Mouse (Mus musculus): Measurements from ENCODE around the gene Exosc2. TPM values are rescaled to one million over a fixed set of nuclear protein-coding genes. Genes with fewer than 3 reads are reported as not detected.

Gene Exosc2
- polyA plus RNA-seq (2017; shearing (Covaris generic)) = 10 to 100 TPM; 24.0 to 42.6 TPM

GRCm38 (mm10) chr2:31670551-31671035 lies at the start of gene Exosc2:
Exosc2 (plus strand) TSS chr2:31670715.

GRCm38 (mm10) chr2:31639901-31640608 lies 30.5 kb upstream of the Exosc2 start, which contains the start of gene Prdm12:
Prdm12 (plus strand) TSS chr2:31640037.

DNA sequence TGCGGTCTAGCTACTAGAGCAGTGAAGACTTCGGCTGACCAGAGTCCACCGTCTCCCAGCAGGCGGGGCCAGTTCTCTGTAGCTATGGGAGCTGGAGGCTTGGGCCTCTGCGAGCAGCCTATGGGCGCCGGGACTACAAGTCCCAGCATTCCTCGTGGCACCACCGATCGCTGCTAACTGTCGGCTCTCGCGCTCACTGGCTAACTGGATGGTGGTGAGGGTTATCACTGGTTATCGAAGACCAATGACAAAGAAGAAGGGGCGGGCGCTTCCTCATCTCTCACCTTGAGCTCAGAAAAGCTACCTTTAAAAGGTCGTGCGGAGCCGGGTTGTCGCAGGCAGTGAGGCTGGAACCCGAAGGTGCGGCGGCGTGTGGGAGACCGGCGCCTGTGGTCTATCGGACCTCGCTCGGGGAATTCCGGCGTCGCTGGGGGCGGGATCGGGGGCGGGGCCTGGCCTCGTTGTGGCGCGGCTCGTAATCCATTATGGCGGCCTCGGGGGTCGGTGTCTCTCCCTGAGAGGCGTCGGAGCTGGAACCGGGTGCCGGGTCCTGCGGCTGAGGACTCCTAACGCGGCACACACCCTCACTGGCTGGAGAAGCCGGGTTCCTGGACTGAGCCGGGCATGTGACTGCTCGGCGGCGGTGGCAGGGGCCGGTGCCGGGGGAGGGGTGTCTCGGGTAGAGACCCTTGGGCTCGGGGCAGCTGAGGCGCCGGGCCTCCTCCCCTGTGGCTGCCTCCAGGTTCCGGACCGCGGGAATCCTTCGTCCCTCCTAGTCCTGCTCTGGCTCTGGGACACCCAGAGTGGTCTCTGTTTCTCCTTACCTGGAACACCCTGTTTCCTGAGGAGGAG lies 17.8 kb downstream of the Exosc2 start, which contains the start of gene Abl1:
Gene Abl1, plus strand, starts transcription at position 303 of the 852 bp plus-strand sequence.

Other genes with a start within 250 kb of the Exosc2 start
- 100 to 1,000 TPM in 1 of 2 experiments, 10 to 100 TPM in 1; 73.6 to 220 TPM for gene Ass1, start 200.5 kb upstream of the Exosc2 start, polyA plus RNA-seq (2017; shearing (Covaris generic))
- 10 to 100 TPM; 24.0 to 24.3 TPM for gene Fubp3, start 98.1 kb upstream of the Exosc2 start, polyA plus RNA-seq (2017; shearing (Covaris generic))
- gene Prdm12, start 30.7 kb upstream of the Exosc2 start, polyA plus RNA-seq (2017; shearing (Covaris generic)) = not detected
- 10 to 100 TPM; 15.4 to 16.1 TPM for gene Abl1, start 17.7 kb downstream of the Exosc2 start, polyA plus RNA-seq (2017; shearing (Covaris generic))
- gene Qrfp, start 139.9 kb downstream of the Exosc2 start, polyA plus RNA-seq (2017; shearing (Covaris generic)) = 1 to 10 TPM in 1 of 2 experiments, under 1 TPM in 1; 0.05 to 2.9 TPM
- gene Fibcd1, start 175.3 kb downstream of the Exosc2 start, polyA plus RNA-seq (2017; shearing (Covaris generic)) = 1 to 10 TPM in 1 of 2 experiments, under 1 TPM in 1; 0.36 to 1.3 TPM
- gene Lamc3, start 216.6 kb downstream of the Exosc2 start, polyA plus RNA-seq (2017; shearing (Covaris generic)) = under 1 TPM in 1 of 2 experiments, not detected in 1; 0.07 TPM

Data from activated CD4-positive, CD25-positive, alpha-beta regulatory T cell (primary cell).